Mouse (Mus musculus): ENCODE data around the gene Taar8a. TPM values are rescaled to one million over a fixed set of nuclear protein-coding genes. Genes with fewer than 3 reads are reported as not detected.
"Not testable (repeated sequence)": the region's sequence is repeated elsewhere in the genome, so short reads cannot be mapped to it uniquely, and the experiment has no call there.

Taar8a gene
- polyA plus RNA-seq, 2 experiments, result not detected

DNA sequence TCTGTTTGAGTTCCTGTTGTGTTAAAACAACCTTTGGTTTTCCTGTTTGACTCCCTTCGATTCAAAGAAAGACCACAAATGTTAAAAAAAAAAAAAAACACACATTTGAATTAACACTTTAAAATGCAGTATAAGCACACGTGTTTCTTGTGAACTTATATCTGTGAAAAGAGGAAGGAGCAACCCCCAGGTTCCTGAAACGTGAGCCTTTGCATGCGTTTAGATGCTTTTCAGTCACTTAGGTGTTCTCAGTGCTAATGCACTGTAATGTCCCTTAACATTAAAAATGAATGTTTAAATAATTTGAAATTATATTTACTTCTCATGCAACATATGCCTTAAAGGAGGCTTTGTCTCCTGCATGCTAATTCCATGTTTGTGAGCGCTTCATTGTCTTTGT lies 31.4 kb downstream of the Taar8a start:
- TF ChIP-seq EP300 (IDR thresholded peaks at IDR 0.05; ENCODE audit: low read depth) (no peak), CTCF (IDR thresholded peaks at IDR 0.05; ENCODE audit: low read depth) (no peak)
- peaks cover 0 to 9% of the 10 kb centered on the region in 2 experiments; a peak in 2 of 4 replicates for H3K4me1 ChIP-seq (replicated peaks; ENCODE audit: control insufficient read depth in 2 of 2, insufficient read depth in 2 of 2, low read length in 1 of 2)

DNA sequence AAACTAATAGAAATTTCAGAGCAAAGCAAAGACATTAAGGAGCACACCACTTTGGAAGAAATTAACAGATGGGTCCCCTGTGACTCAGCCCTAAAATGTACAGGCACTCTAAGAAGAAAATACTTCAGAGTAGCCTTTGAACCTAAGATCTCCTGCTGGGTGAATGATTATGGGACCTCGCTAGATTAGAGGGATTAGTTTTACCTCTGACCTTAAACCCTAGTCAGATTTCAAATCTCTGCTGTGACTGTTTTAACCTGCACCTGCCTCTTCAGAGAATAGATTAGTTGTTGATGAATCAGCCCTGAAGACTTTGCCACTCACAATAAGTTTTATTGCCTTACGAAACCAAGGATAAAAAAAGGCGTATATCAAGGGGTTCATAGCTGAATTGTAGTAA lies 31.9 kb downstream of the Taar8a start:
- no peak for DNase-seq (ENCODE audit: low read depth in 3 of 3, low spot score in 3 of 3)
- no peak overlapping the region for H3K27ac ChIP-seq
- no peaks in the 10 kb centered on the region for H3K27me3 ChIP-seq (ENCODE audit: control insufficient read depth, insufficient read depth, low read length)
- H3K4me3 ChIP-seq (ENCODE audit: insufficient read depth in 1 of 2, low read depth in 2 of 2, low read length in 2 of 2), result no peak overlapping the region
- no peak overlapping the region for H3K4me2 ChIP-seq (ENCODE audit: low read depth)
- H3K4me1 ChIP-seq (replicated peaks; ENCODE audit: control insufficient read depth in 2 of 2, insufficient read depth in 2 of 2, low read length in 1 of 2), result peaks cover 0 to 9% of the 10 kb centered on the region in 2 experiments; a peak in 2 of 4 replicates
- H3K9me3 ChIP-seq (ENCODE audit: control insufficient read depth, low read length), result no peaks in the 10 kb centered on the region
- H3K9ac ChIP-seq (replicated peaks), result no peak overlapping the region
- ATAC-seq (ENCODE audit: insufficient read depth), result no peak
- WGBS (ENCODE audit: insufficient replicate concordance), result 52% methylated on average over 3 of the region's 3 CpGs
- H3K36me3 ChIP-seq (replicated peaks; ENCODE audit: control insufficient read depth, insufficient read depth, low read depth), result no peaks in the 10 kb centered on the region
- TF ChIP-seq EP300 (IDR thresholded peaks at IDR 0.05; ENCODE audit: low read depth), result no peak
- TF ChIP-seq CTCF (IDR thresholded peaks at IDR 0.05; ENCODE audit: low read depth), result no peak

More for the DNA sequence above, 31.4 kb downstream of the Taar8a start:
- DNase-seq (ENCODE audit: low read depth in 3 of 3, low spot score in 3 of 3) (no peak), ATAC-seq (ENCODE audit: insufficient read depth) (no peak)
- no peaks in the 10 kb centered on the region for H3K36me3 ChIP-seq (replicated peaks; ENCODE audit: control insufficient read depth, insufficient read depth, low read depth)
- H3K9ac ChIP-seq (replicated peaks), result no peak overlapping the region
- H3K4me3 ChIP-seq (ENCODE audit: insufficient read depth in 1 of 2, low read depth in 2 of 2, low read length in 2 of 2), result no peak overlapping the region
- no peaks in the 10 kb centered on the region for H3K9me3 ChIP-seq (ENCODE audit: control insufficient read depth, low read length)
- H3K27me3 ChIP-seq (ENCODE audit: control insufficient read depth, insufficient read depth, low read length), result no peaks in the 10 kb centered on the region
- WGBS (ENCODE audit: insufficient replicate concordance), result 22% methylated on average over 5 of the region's 5 CpGs
- H3K27ac ChIP-seq, result no peak overlapping the region
- no peak overlapping the region for H3K4me2 ChIP-seq (ENCODE audit: low read depth)

DNA sequence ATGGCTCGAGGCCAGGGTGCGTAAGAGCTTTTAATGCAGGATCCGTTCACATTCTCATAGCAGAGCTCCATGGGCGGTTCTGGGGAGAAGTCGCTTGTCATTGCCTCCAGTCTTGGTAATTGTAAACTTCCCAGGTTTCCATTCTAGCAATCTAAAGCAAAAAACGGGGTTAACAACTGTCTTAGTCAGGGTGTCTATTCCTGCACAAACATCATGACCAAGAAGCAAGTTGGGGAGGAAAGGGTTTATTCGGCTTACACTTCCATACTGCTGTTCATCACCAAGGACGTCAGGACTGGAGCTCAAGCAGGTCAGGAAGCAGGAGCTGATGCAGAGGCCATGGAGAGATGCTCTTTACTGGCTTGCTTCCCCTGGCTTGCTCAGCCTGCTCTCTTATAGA lies 33.1 kb downstream of the Taar8a start, which contains the start of gene Taar9:
Gene Taar9, minus strand, starts transcription at position 101 of the 400 bp plus-strand sequence.
- H3K27me3 ChIP-seq (ENCODE audit: control insufficient read depth, insufficient read depth, low read length); H3K9ac ChIP-seq (replicated peaks); H3K27ac ChIP-seq; H3K4me2 ChIP-seq (ENCODE audit: low read depth); H3K4me3 ChIP-seq (ENCODE audit: insufficient read depth in 1 of 2, low read depth in 2 of 2, low read length in 2 of 2); H3K36me3 ChIP-seq (replicated peaks; ENCODE audit: control insufficient read depth, insufficient read depth, low read depth); H3K9me3 ChIP-seq (ENCODE audit: control insufficient read depth, low read length); DNase-seq (ENCODE audit: low read depth in 3 of 3, low spot score in 3 of 3); ATAC-seq (ENCODE audit: insufficient read depth); H3K4me1 ChIP-seq (replicated peaks; ENCODE audit: control insufficient read depth in 2 of 2, insufficient read depth in 2 of 2, low read length in 1 of 2): not testable (repeated sequence)
- 62% methylated on average over 8 of the region's 8 CpGs for WGBS (ENCODE audit: insufficient replicate concordance)

DNA sequence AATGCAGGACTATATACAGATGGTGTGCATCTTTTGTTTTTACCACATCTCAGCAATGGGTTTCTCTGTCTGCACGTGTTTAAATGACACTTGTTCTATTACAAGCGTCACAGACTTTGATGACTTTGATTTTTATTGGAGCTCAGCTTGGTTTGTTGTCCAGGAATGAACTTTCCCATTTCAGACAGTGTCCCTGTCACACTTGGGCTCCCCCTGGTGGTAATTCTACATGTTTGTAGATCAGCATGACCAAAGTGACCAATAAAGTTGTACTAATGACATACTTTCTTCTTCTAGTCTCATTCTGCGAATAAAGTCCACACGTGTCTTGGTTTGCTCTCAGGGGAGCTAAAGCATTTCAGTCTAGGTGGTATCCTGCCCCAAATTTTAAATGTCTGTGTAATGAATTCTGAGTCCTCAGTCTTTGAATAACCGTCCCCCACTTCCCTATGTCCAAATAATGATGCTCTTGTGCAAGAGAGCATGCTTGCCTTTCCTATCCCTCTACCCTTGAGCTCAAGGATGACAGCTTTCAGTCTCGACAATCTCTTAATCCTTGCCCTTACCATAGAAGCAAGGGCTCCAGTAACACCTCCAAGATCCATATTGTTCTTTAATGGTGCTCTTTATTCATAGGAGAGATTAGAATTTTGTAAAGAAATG lies 34.9 kb downstream of the Taar8a start:
- Histone ChIP-seq H3K27ac (no peak overlapping the region), H3K27me3 (ENCODE audit: control insufficient read depth, insufficient read depth, low read length) (no peaks in the 10 kb centered on the region), H3K4me2 (ENCODE audit: low read depth) (no peak overlapping the region), H3K9ac (replicated peaks) (no peak overlapping the region), H3K9me3 (ENCODE audit: control insufficient read depth, low read length) (no peaks in the 10 kb centered on the region), H3K4me1 (replicated peaks; ENCODE audit: control insufficient read depth in 2 of 2, insufficient read depth in 2 of 2, low read length in 1 of 2) (peaks cover 0 to 9% of the 10 kb centered on the region in 2 experiments; a peak in 2 of 4 replicates), H3K4me3 (ENCODE audit: insufficient read depth in 1 of 2, low read depth in 2 of 2, low read length in 2 of 2) (no peak overlapping the region), H3K36me3 (replicated peaks; ENCODE audit: control insufficient read depth, insufficient read depth, low read depth) (no peaks in the 10 kb centered on the region)
- peak; percentile 66 for TF ChIP-seq CTCF (IDR thresholded peaks at IDR 0.05; ENCODE audit: low read depth)
- TF ChIP-seq EP300 (IDR thresholded peaks at IDR 0.05; ENCODE audit: low read depth), result no peak
- ATAC-seq (ENCODE audit: insufficient read depth) (no peak), DNase-seq (ENCODE audit: low read depth in 3 of 3, low spot score in 3 of 3) (no peak)
- WGBS (ENCODE audit: insufficient replicate concordance), result 27% methylated on average over 6 of the region's 6 CpGs

Other genes starting within 250 kb of the Taar8a start
- 0.34 and 0.59 TPM in 2 replicates for gene Vnn3, start 225.0 kb upstream of the Taar8a start, polyA plus RNA-seq (2012; rRNA removed)
- 0.86 and 1.1 TPM in 2 replicates for gene Vnn3, start 225.0 kb upstream of the Taar8a start, polyA plus RNA-seq (2014; fragmentation: Nextera tagmentation; extraction: Ambion mirVana)
- gene Vnn1, start 181.8 kb upstream of the Taar8a start, polyA plus RNA-seq (2012; rRNA removed), result 0.76 and 1.2 TPM in 2 replicates
- gene Vnn1, start 181.8 kb upstream of the Taar8a start, polyA plus RNA-seq (2014; fragmentation: Nextera tagmentation; extraction: Ambion mirVana), result 1.2 and 1.7 TPM in 2 replicates
- gene Taar1, start 156.1 kb upstream of the Taar8a start, polyA plus RNA-seq (2012; rRNA removed), result not detected in 2 replicates
- gene Taar1, start 156.1 kb upstream of the Taar8a start, polyA plus RNA-seq (2014; fragmentation: Nextera tagmentation; extraction: Ambion mirVana), result not detected in 2 replicates
- gene Taar2, start 137.9 kb upstream of the Taar8a start, polyA plus RNA-seq (2012; rRNA removed), result not detected in 2 replicates
- not detected in 2 replicates for gene Taar2, start 137.9 kb upstream of the Taar8a start, polyA plus RNA-seq (2014; fragmentation: Nextera tagmentation; extraction: Ambion mirVana)
- not detected in 2 replicates for gene Taar3, start 126.9 kb upstream of the Taar8a start, polyA plus RNA-seq (2012; rRNA removed)
- gene Taar3, start 126.9 kb upstream of the Taar8a start, polyA plus RNA-seq (2014; fragmentation: Nextera tagmentation; extraction: Ambion mirVana), result not detected in 2 replicates
- gene Taar4, start 116.0 kb upstream of the Taar8a start, polyA plus RNA-seq (2012; rRNA removed), result not detected in 2 replicates
- not detected in 2 replicates for gene Taar4, start 116.0 kb upstream of the Taar8a start, polyA plus RNA-seq (2014; fragmentation: Nextera tagmentation; extraction: Ambion mirVana)
- gene Taar5, start 105.8 kb upstream of the Taar8a start, polyA plus RNA-seq (2012; rRNA removed), result not detected in 2 replicates
- not detected in 2 replicates for gene Taar5, start 105.8 kb upstream of the Taar8a start, polyA plus RNA-seq (2014; fragmentation: Nextera tagmentation; extraction: Ambion mirVana)
- gene Taar6, start 90.9 kb upstream of the Taar8a start, polyA plus RNA-seq (2012; rRNA removed), result not detected in 2 replicates
- gene Taar6, start 90.9 kb upstream of the Taar8a start, polyA plus RNA-seq (2014; fragmentation: Nextera tagmentation; extraction: Ambion mirVana), result not detected in 2 replicates
- not detected in 2 replicates for gene Taar7a, start 83.0 kb upstream of the Taar8a start, polyA plus RNA-seq (2012; rRNA removed)
- not detected in 2 replicates for gene Taar7a, start 83.0 kb upstream of the Taar8a start, polyA plus RNA-seq (2014; fragmentation: Nextera tagmentation; extraction: Ambion mirVana)
- gene Taar7b, start 76.6 kb upstream of the Taar8a start, polyA plus RNA-seq (2012; rRNA removed), result not detected in 2 replicates
- gene Taar7b, start 76.6 kb upstream of the Taar8a start, polyA plus RNA-seq (2014; fragmentation: Nextera tagmentation; extraction: Ambion mirVana), result not detected in 2 replicates
- gene Taar7d, start 49.3 kb upstream of the Taar8a start, polyA plus RNA-seq (2012; rRNA removed), result 0.05 TPM in 1 of 2 replicates, not detected in the other
- not detected in 2 replicates for gene Taar7d, start 49.3 kb upstream of the Taar8a start, polyA plus RNA-seq (2014; fragmentation: Nextera tagmentation; extraction: Ambion mirVana)
- gene Taar7e, start 38.9 kb upstream of the Taar8a start, polyA plus RNA-seq (2012; rRNA removed), result not detected in 2 replicates
- not detected in 2 replicates for gene Taar7e, start 38.9 kb upstream of the Taar8a start, polyA plus RNA-seq (2014; fragmentation: Nextera tagmentation; extraction: Ambion mirVana)
- not detected in 2 replicates for gene Taar7f, start 27.0 kb upstream of the Taar8a start, polyA plus RNA-seq (2012; rRNA removed)
- gene Taar7f, start 27.0 kb upstream of the Taar8a start, polyA plus RNA-seq (2014; fragmentation: Nextera tagmentation; extraction: Ambion mirVana), result not detected in 2 replicates
- not detected in 2 replicates for gene Taar8b, start 15.8 kb downstream of the Taar8a start, polyA plus RNA-seq (2012; rRNA removed)
- gene Taar8b, start 15.8 kb downstream of the Taar8a start, polyA plus RNA-seq (2014; fragmentation: Nextera tagmentation; extraction: Ambion mirVana), result not detected in 2 replicates
- not detected in 2 replicates for gene Taar8c, start 25.4 kb downstream of the Taar8a start, polyA plus RNA-seq (2012; rRNA removed)
- gene Taar8c, start 25.4 kb downstream of the Taar8a start, polyA plus RNA-seq (2014; fragmentation: Nextera tagmentation; extraction: Ambion mirVana), result not detected in 2 replicates
- gene Taar9, start 33.0 kb downstream of the Taar8a start, polyA plus RNA-seq (2012; rRNA removed), result not detected in 2 replicates
- gene Taar9, start 33.0 kb downstream of the Taar8a start, polyA plus RNA-seq (2014; fragmentation: Nextera tagmentation; extraction: Ambion mirVana), result not detected in 2 replicates
- gene Stx7, start 72.8 kb downstream of the Taar8a start, polyA plus RNA-seq (2012; rRNA removed), result 8.9 and 20.3 TPM in 2 replicates
- 30.0 and 32.2 TPM in 2 replicates for gene Stx7, start 72.8 kb downstream of the Taar8a start, polyA plus RNA-seq (2014; fragmentation: Nextera tagmentation; extraction: Ambion mirVana)
- 0.08 and 0.12 TPM in 2 replicates for gene Moxd1, start 147.0 kb downstream of the Taar8a start, polyA plus RNA-seq (2012; rRNA removed)
- 0.15 TPM in 1 of 2 replicates, not detected in the other for gene Moxd1, start 147.0 kb downstream of the Taar8a start, polyA plus RNA-seq (2014; fragmentation: Nextera tagmentation; extraction: Ambion mirVana)